Mouse (Mus musculus) ES-Bruce4 (cell line): ENCODE data around the gene Brca1. TPM values are rescaled to one million over a fixed set of nuclear protein-coding genes. Genes with fewer than 3 reads are reported as not detected.
"Not testable (repeated sequence)": the region's sequence is repeated elsewhere in the genome, so short reads cannot be mapped to it uniquely, and the experiment has no call there.

Experiments
- H3K27ac ChIP-seq: 2 replicates; pipeline ENCODE4 v1.5.1; 2012; ENCODE audit warnings: low read length, inconsistent platforms; ENCODE audit not compliant: insufficient read depth
- H3K27me3 ChIP-seq: 2 replicates; pipeline ENCODE4 v1.6.1; 2012; ENCODE audit warnings: mild to moderate bottlenecking, low read length, inconsistent platforms; ENCODE audit not compliant: control insufficient read depth, poor library complexity, insufficient read depth, severe bottlenecking
- H3K36me3 ChIP-seq: 2 replicates; pipeline ENCODE4 v1.6.1; 2012; ENCODE audit warnings: inconsistent platforms, mild to moderate bottlenecking, low read length, moderate library complexity; ENCODE audit not compliant: control insufficient read depth, poor library complexity, insufficient read depth, severe bottlenecking
- H3K4me1 ChIP-seq: one replicate; pipeline ENCODE4 v1.8.1; 2011; ENCODE audit warnings: low read length; ENCODE audit not compliant: control insufficient read depth, insufficient read depth
- H3K4me3 ChIP-seq: 2 replicates; pipeline ENCODE4 v1.5.1; 2011; ENCODE audit warnings: low read depth, mild to moderate bottlenecking, low read length
- H3K9ac ChIP-seq: 2 replicates; pipeline ENCODE4 v1.6.1; 2012; ENCODE audit warnings: low read depth, mild to moderate bottlenecking, inconsistent platforms; ENCODE audit not compliant: poor library complexity, severe bottlenecking
- H3K9me3 ChIP-seq: replicated peaks from 2 replicates; pipeline ENCODE4 v1.6.1; 2012; ENCODE audit warnings: mild to moderate bottlenecking, low read length, inconsistent platforms; ENCODE audit not compliant: control insufficient read depth, poor library complexity, insufficient read depth, severe bottlenecking
- CTCF ChIP-seq: IDR thresholded peaks from one replicate; pipeline ENCODE4 v1.8.1; 2011; ENCODE audit warnings: low read depth, low read length
- EP300 ChIP-seq: IDR thresholded peaks from 2 replicates; pipeline ENCODE4 v1.6.1; 2011; ENCODE audit warnings: low read depth, low read length; ENCODE audit not compliant: insufficient read depth
- POLR2A ChIP-seq: IDR thresholded peaks from one replicate; pipeline ENCODE4 v1.8.1; 2011; ENCODE audit warnings: low read length; ENCODE audit not compliant: insufficient read depth
- polyA plus RNA-seq: library from polyadenylated mRNA; stranded (reverse); fragments of >200 nt; gene quantifications from 2 replicates; pipeline ENCODE4 v1.2.4, GENCODE M21; 2011; ENCODE audit warnings: low read depth; ENCODE audit not compliant: missing spikeins, insufficient read depth, insufficient read length

Gene Brca1
- polyA plus RNA-seq, 1 experiment: 68.2 TPM

- TF ChIP-seq CTCF (no peak), POLR2A (no peak), EP300 (no peak)
- H3K9me3 ChIP-seq: no peaks in the 10 kb centered on the region
- no peaks in the 10 kb centered on the region for H3K27me3 ChIP-seq
- H3K27ac ChIP-seq: no peak overlapping the region
- H3K9ac ChIP-seq: no peak overlapping the region
- no peaks in the 10 kb centered on the region for H3K36me3 ChIP-seq
- H3K4me3 ChIP-seq: no peak overlapping the region
- peaks cover 9% of the 10 kb centered on the region for H3K4me1 ChIP-seq
Measured at GRCm38 (mm10) chr11:101477552-101478211, 74.1 kb downstream of the Brca1 start.

- no peak overlapping the region for H3K4me3 ChIP-seq
- TF ChIP-seq CTCF (no peak), EP300 (no peak), POLR2A (no peak)
- H3K9ac ChIP-seq: no peak overlapping the region
- no peaks in the 10 kb centered on the region for H3K36me3 ChIP-seq
- H3K9me3 ChIP-seq: no peaks in the 10 kb centered on the region
- H3K4me1 ChIP-seq: peaks cover 9% of the 10 kb centered on the region
- H3K27me3 ChIP-seq: no peaks in the 10 kb centered on the region
- H3K27ac ChIP-seq: no peak overlapping the region
Measured at GRCm38 (mm10) chr11:101477194-101477551, 74.6 kb downstream of the Brca1 start.

DNA sequence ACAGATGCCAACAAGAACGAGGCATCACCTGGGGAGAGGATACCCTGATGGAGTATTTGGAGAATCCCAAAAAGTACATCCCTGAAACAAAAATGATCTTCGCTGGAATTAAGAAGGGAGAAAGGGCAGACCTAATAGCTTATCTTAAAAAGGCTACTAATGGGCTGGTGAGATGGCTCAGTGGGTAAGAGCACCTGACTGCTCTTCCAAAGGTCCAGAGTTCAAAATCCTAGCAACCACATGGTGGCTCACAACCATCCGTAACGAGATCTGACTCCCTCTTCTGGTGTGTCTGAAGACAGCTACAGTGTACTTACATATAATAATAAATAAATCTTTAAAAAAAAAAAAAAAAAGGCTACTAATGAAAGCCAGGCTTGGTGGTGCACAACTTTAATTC, 75.4 kb downstream of the Brca1 start:
- not testable (repeated sequence) for H3K9me3 ChIP-seq, H3K4me1 ChIP-seq, H3K4me3 ChIP-seq, H3K9ac ChIP-seq, H3K27ac ChIP-seq, H3K27me3 ChIP-seq, H3K36me3 ChIP-seq

DNA sequence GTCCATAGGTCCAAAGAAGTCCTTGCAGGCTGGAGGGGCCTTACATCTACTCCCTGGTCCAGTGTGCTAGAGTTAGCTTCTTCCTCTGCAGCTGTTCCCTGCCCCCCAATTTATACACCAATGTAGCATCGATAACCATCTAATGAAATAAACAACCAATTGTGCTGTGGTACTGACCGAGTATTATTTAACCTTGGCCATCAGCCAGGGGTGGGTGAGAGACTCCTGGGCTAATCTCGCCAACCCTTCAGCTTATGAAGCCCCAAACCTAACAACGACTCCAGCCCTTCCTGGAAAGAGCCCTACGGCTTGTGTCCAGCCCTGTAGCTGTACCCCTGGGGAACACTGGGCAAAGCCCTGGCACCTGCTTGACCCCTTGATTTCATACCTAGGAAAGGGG, 77.5 kb downstream of the Brca1 start:
- Histone ChIP-seq H3K4me3 (no peak overlapping the region), H3K4me1 (peaks cover 6% of the 10 kb centered on the region), H3K27me3 (no peaks in the 10 kb centered on the region), H3K9ac (no peak overlapping the region), H3K9me3 (no peaks in the 10 kb centered on the region), H3K36me3 (no peaks in the 10 kb centered on the region), H3K27ac (no peak overlapping the region)
- no peak for TF ChIP-seq CTCF
- TF ChIP-seq POLR2A: no peak
- no peak for TF ChIP-seq EP300

DNA sequence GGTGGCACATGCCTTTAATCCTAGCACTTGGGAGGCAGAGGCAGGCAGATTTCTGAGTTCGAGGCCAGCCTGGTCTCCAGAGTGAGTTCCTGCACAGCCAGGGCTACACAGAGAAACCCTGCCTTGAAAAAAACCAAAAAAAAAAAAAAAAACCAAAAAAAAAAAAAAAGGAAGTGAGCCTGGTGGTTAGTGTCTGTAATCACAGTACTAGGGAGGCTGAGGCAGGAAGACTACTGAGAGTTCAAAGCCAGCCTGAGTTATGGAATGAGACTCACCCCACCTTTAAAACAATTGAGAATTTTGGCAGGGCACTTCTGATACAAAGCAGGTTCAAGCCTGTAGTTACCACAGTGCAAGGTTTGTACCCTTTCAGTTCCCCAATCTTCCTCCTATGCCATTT, 78.1 kb downstream of the Brca1 start:
- not testable (repeated sequence) for H3K27me3 ChIP-seq, H3K27ac ChIP-seq, H3K4me1 ChIP-seq, H3K9me3 ChIP-seq, H3K4me3 ChIP-seq, H3K9ac ChIP-seq, H3K36me3 ChIP-seq

- no peak overlapping the region for H3K27ac ChIP-seq
- H3K36me3 ChIP-seq: no peaks in the 10 kb centered on the region
- H3K4me1 ChIP-seq: peaks cover 3% of the 10 kb centered on the region
- H3K9ac ChIP-seq: no peak overlapping the region
- no peaks in the 10 kb centered on the region for H3K27me3 ChIP-seq
- TF ChIP-seq POLR2A (no peak), CTCF (no peak), EP300 (no peak)
- H3K9me3 ChIP-seq: no peaks in the 10 kb centered on the region
- H3K4me3 ChIP-seq: no peak overlapping the region
Measured at GRCm38 (mm10) chr11:101472336-101472735, 79.4 kb downstream of the Brca1 start.

DNA sequence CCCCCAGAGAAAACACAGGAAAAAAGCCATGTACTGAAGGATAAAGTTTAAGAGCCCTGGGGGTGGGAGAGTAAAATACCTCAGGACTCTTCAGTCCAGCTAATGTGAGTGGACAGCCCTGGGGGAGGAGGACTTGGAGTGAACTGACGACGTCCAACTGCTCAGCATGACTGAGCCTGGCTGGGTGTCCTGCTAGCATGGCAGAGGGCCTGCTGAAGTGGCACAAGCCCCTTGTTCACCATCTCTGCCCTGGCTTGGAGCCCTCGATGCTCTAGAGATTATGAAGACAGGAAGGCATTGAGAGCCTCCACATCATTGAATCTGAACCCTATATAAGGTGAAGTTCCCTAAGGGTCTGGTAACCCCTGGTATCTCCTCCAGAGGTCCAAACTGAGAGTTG, 79.8 kb downstream of the Brca1 start:
- H3K9ac ChIP-seq: no peak overlapping the region
- no peak overlapping the region for H3K4me3 ChIP-seq
- TF ChIP-seq EP300: no peak
- no peak for TF ChIP-seq POLR2A
- no peak for TF ChIP-seq CTCF
- H3K9me3 ChIP-seq: no peaks in the 10 kb centered on the region
- H3K27ac ChIP-seq: no peak overlapping the region
- no peaks in the 10 kb centered on the region for H3K36me3 ChIP-seq
- peaks cover 5% of the 10 kb centered on the region for H3K4me1 ChIP-seq
- H3K27me3 ChIP-seq: no peaks in the 10 kb centered on the region
